Mouse (Mus musculus) myocyte (in vitro differentiated cells): Measurements from ENCODE around the gene Hist1h2ag. TPM values are rescaled to one million over a fixed set of nuclear protein-coding genes. Genes with fewer than 3 reads are reported as not detected.
"Not testable (repeated sequence)": the region's sequence is repeated elsewhere in the genome, so short reads cannot be mapped to it uniquely, and the experiment has no call there.

Experiments used
- H3K27me3 ChIP-seq: one replicate; pipeline ENCODE4 v1.6.1; 2011; ENCODE audit not compliant: control insufficient read depth, insufficient read depth, insufficient read length
- H3K36me3 ChIP-seq: one replicate; pipeline ENCODE4 v1.6.1; 2011; ENCODE audit not compliant: control insufficient read depth, insufficient read depth
- H3K4me2 ChIP-seq: one replicate; pipeline ENCODE4 v1.6.1; 2011; ENCODE audit warnings: low read depth, control low read depth
- H3K4me3 ChIP-seq: one replicate; pipeline ENCODE4 v1.5.1; 2011; ENCODE audit warnings: mild to moderate bottlenecking, control low read depth, moderate library complexity
- H3K79me2 ChIP-seq: one replicate; pipeline ENCODE4 v1.6.1; 2011; ENCODE audit not compliant: control insufficient read depth, insufficient read depth
- H3ac ChIP-seq: one replicate; pipeline ENCODE4 v1.6.1; 2011; ENCODE audit not compliant: control insufficient read depth, insufficient read length
- CEBPB ChIP-seq: IDR thresholded peaks from 2 replicates; pipeline ENCODE4 v1.6.1; 2011; ENCODE audit warnings: mild to moderate bottlenecking, moderate library complexity; ENCODE audit not compliant: poor library complexity, insufficient read depth, severe bottlenecking
- E2F4 ChIP-seq: IDR thresholded peaks from one replicate; pipeline ENCODE4 v1.6.1; 2011; ENCODE audit warnings: mild to moderate bottlenecking, control low read depth, moderate library complexity; ENCODE audit not compliant: insufficient read depth
- MAX ChIP-seq: IDR thresholded peaks from one replicate; pipeline ENCODE4 v1.6.1; 2011; ENCODE audit warnings: low read depth, mild to moderate bottlenecking, control low read depth
- MYOD1 ChIP-seq, 3 experiments: IDR thresholded peaks; one replicate each; pipeline ENCODE4 v1.6.1; 2011; ENCODE audit warnings: control low read depth in 2 of 3, low read depth in 2 of 3, mild to moderate bottlenecking in 2 of 3, moderate library complexity in 1 of 3; ENCODE audit not compliant: insufficient read length in 2 of 3, control insufficient read depth in 1 of 3
- MYOG ChIP-seq, 3 experiments: IDR thresholded peaks; one replicate each; pipeline ENCODE4 v1.6.1; 2011; ENCODE audit warnings: control low read depth in 2 of 3, low read depth in 2 of 3, mild to moderate bottlenecking in 2 of 3; ENCODE audit not compliant: insufficient read length in 2 of 3, control insufficient read depth in 1 of 3, insufficient read depth in 1 of 3
- POLR2A ChIP-seq: IDR thresholded peaks from one replicate; pipeline ENCODE4 v1.6.1; 2011; ENCODE audit warnings: low read depth, mild to moderate bottlenecking, control low read depth, moderate library complexity; ENCODE audit not compliant: insufficient read length
- POLR2AphosphoS2 ChIP-seq: IDR thresholded peaks from one replicate; pipeline ENCODE4 v1.6.1; 2011; ENCODE audit warnings: low read depth, control low read depth; ENCODE audit not compliant: insufficient read length
- REST ChIP-seq: IDR thresholded peaks from one replicate; pipeline ENCODE4 v1.6.1; 2011; ENCODE audit warnings: mild to moderate bottlenecking, control low read depth, moderate library complexity; ENCODE audit not compliant: insufficient read depth, insufficient read length
- SRF ChIP-seq: IDR thresholded peaks from one replicate; pipeline ENCODE4 v1.6.1; 2011; ENCODE audit warnings: low read depth; ENCODE audit not compliant: control insufficient read depth, insufficient read length
- TCF12 ChIP-seq: IDR thresholded peaks from one replicate; pipeline ENCODE4 v1.6.1; 2011; ENCODE audit warnings: mild to moderate bottlenecking, control low read depth; ENCODE audit not compliant: poor library complexity, insufficient read depth, severe bottlenecking
- TCF3 ChIP-seq: IDR thresholded peaks from one replicate; pipeline ENCODE4 v1.6.1; 2011; ENCODE audit warnings: low read depth, control low read depth; ENCODE audit not compliant: insufficient read length
- USF1 ChIP-seq: IDR thresholded peaks from one replicate; pipeline ENCODE4 v1.6.1; 2011; ENCODE audit warnings: low read depth, mild to moderate bottlenecking, control low read depth, moderate library complexity
- polyA plus RNA-seq: library from polyadenylated mRNA; unstranded; fragments of >200 nt; fragmentation: generic; extraction: Trizol; gene quantifications from one replicate; pipeline ENCODE4 v1.2.1, GENCODE M21; 2012; ENCODE audit warnings: missing spikeins

Hist1h2ag gene
- polyA plus RNA-seq, 1 experiment = 4.1 TPM

DNA sequence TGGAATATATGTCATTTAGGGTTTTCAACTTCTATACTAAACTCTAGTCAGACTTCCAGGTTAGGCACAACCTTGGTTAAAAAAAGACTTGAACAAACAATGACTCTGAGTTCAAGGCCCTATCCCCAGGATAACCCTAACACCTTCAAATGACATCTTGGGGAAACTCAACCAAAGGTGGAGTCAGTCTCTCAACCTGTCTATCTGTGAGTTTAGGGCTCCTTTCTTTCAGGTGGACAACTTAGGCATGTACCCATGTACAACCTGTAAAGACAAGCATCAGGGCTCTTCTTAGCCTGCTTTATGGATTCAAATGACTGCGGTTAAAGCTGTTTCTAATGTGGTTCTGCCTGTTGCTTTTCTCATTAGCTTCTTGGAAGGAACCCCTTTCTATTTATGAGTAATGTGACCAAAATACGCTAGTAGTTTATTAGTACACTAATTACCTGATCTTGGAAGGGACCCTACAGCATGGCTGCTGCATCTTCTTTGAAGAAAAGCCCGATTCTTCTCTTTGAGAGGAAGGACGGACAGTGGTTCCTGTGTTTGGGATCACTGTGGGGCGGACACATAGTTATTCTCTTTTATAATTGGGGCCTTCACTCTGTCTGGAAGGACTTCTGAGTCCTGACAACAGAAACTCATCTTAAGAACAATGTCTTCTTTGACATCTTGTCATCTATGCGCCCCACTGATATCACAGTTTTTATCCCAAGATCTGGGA, 1.9 kb upstream of the Hist1h2ag start:
- H3K79me2 ChIP-seq = no peaks in the 10 kb centered on the region
- no peaks in the 10 kb centered on the region for H3K36me3 ChIP-seq
- no peaks in the 10 kb centered on the region for H3K27me3 ChIP-seq
- H3K4me2 ChIP-seq = peak overlapping the region; percentile 76
- TF ChIP-seq USF1 (no peak), POLR2AphosphoS2 (no peak), MYOD1 (IDR thresholded peaks at IDR 0.05; ENCODE audit: control insufficient read depth in 1 of 3, insufficient read length in 2 of 3, low read depth in 2 of 3) (no peak), MAX (no peak), TCF3 (no peak), CEBPB (no peak), SRF (no peak), TCF12 (no peak), POLR2A (no peak), MYOG (IDR thresholded peaks at IDR 0.05; ENCODE audit: control insufficient read depth in 1 of 3, insufficient read depth in 1 of 3, insufficient read length in 2 of 3, low read depth in 2 of 3) (no peak), REST (no peak), E2F4 (no peak)
- no peak overlapping the region for H3K4me3 ChIP-seq
- H3ac ChIP-seq = no peak overlapping the region

- peak; percentile 44 for TF ChIP-seq POLR2A
- no peak for TF ChIP-seq MYOD1 (IDR thresholded peaks at IDR 0.05; ENCODE audit: control insufficient read depth in 1 of 3, insufficient read length in 2 of 3, low read depth in 2 of 3)
These were observed 1.0 kb upstream of the Hist1h2ag start for GRCm38 (mm10) chr13:22043503-22044431.

DNA sequence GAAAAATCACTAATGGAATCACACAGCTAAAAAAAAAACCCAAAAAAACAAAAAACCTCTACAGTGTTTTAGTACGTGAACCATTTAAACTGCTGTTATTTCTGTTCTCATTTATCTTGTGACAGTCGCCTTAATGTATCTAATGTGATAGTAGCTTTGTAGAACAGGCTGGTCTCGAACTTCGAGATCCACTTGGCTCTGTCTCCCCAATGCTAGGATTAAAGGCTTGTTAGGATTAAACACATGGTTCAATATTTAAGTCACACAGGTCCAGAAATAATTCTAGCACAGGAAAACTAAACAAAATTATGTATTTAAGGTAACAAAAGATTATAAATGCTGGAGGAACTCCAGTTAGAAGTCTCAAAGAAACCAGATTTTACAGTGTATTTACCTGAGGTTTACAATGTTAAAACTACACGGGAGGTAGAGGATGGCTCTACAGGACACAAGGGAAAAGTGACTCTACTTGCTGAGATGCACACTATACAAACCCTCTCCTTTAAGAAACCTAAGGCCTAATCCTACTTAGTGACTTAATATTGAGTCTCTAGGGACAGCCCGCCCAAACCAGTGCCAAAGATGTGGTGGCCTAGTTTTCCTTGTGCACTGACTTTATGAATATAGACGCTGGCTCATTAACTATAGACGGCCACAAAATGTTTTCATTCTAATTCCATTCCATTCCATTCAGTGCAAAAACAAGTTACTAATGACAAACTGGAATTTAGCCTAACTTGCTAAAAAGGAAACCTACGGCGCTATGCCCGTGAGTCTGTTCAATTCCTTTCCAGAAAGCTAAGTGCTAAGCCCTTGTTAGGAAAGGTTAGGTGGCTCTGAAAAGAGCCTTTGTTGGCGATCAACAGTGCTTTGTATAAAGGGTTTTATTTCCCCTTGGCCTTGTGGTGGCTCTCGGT, 835 bp downstream of the Hist1h2ag start:
- Histone ChIP-seq H3K79me2 (no peaks in the 10 kb centered on the region), H3ac (no peak overlapping the region)

More at GRCm38 (mm10) chr13:22043503-22044431, 1.0 kb upstream of the Hist1h2ag start:
- H3K27me3 ChIP-seq = no peaks in the 10 kb centered on the region
- no peaks in the 10 kb centered on the region for H3K36me3 ChIP-seq
- no peaks in the 10 kb centered on the region for H3K79me2 ChIP-seq
- peak overlapping the region; percentile 28 for H3K4me3 ChIP-seq
- H3K4me2 ChIP-seq = peak overlapping the region; percentile 76
- no peak overlapping the region for H3ac ChIP-seq

DNA sequence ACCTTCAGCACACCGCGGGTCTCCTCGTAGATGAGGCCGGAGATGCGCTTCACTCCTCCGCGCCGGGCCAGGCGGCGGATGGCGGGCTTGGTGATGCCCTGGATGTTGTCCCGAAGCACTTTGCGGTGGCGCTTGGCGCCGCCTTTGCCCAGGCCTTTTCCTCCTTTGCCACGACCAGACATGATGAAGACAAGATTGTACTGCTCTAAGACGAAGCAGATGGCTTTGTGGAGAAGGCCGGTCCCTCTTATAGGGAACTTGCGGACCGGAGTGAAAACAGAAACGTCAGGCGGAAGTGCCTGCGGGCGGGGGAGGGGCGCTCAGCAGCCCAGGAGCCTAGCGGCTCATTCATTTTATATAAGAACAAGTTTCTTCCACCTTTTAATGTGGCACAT, 1.6 kb downstream of the Hist1h2ag start, which contains the start of gene Hist1h4i:
TSS of gene Hist1h4i (minus strand) at position 221 of the 395 bp plus-strand sequence.
- H3K27me3 ChIP-seq, H3K36me3 ChIP-seq, H3ac ChIP-seq, H3K79me2 ChIP-seq: not testable (repeated sequence)
- TF ChIP-seq POLR2A (peak; percentile 92), POLR2AphosphoS2 (peak; percentile 98), SRF (peak; percentile 25)
- Histone ChIP-seq H3K4me2 (peak within 1 kb of the TSS; percentile 86), H3K4me3 (peak within 1 kb of the TSS; percentile 28)

More for the DNA sequence above, 835 bp downstream of the Hist1h2ag start:
- Histone ChIP-seq H3K36me3 (no peaks in the 10 kb centered on the region), H3K27me3 (no peaks in the 10 kb centered on the region), H3K4me2 (peak overlapping the region; percentile 70), H3K4me3 (peak overlapping the region; percentile 28)
- no peak for TF ChIP-seq MYOG (IDR thresholded peaks at IDR 0.05; ENCODE audit: control insufficient read depth in 1 of 3, insufficient read depth in 1 of 3, insufficient read length in 2 of 3, low read depth in 2 of 3)
- no peak for TF ChIP-seq CEBPB
- no peak for TF ChIP-seq TCF3
- no peak for TF ChIP-seq USF1
- no peak for TF ChIP-seq REST
- TF ChIP-seq POLR2AphosphoS2 = no peak
- no peak for TF ChIP-seq E2F4
- TF ChIP-seq TCF12 = no peak
- no peak for TF ChIP-seq MYOD1 (IDR thresholded peaks at IDR 0.05; ENCODE audit: control insufficient read depth in 1 of 3, insufficient read length in 2 of 3, low read depth in 2 of 3)
- TF ChIP-seq MAX = no peak
- TF ChIP-seq SRF = no peak
- no peak for TF ChIP-seq POLR2A
